Mouse (Mus musculus): Measurements from ENCODE around the gene Cacna1a.

DNA sequence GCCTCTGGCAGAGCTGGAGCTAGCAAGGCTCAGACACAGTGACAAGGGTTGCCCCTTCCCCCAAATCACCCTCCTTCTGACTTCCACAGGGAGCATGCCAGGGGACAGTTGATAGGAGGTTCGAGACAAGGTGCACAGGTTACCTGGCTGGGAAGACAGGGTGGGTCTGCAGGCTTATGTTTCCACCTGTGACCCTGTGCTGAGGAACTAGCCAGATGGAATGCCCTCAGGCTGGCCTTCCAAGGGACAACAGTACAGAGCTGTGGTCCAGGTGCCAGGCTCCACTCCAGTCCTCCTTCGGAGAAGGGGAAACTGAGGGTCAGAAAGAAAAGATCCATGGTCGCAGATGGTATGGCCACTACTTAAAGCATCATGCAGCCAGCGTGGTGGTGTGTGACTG is 165.4 kb downstream of the Cacna1a start:
- TF ChIP-seq FLI1 (IDR thresholded peaks at IDR 0.05; ENCODE audit: low read length) (no peak), GATA1 (IDR thresholded peaks at IDR 0.05; ENCODE audit: borderline replicate concordance, low read length) (no peak)
